Mouse (Mus musculus): ENCODE measurements around the gene Ttc27. TPM values are rescaled to one million over a fixed set of nuclear protein-coding genes. Genes with fewer than 3 reads are reported as not detected.
A peak's percentile ranks its signal among the peaks of the same experiment; 100 is the strongest.

The Ttc27 gene
- polyA plus RNA-seq, 1 experiment from 2014 or later = 18.5 TPM

DNA sequence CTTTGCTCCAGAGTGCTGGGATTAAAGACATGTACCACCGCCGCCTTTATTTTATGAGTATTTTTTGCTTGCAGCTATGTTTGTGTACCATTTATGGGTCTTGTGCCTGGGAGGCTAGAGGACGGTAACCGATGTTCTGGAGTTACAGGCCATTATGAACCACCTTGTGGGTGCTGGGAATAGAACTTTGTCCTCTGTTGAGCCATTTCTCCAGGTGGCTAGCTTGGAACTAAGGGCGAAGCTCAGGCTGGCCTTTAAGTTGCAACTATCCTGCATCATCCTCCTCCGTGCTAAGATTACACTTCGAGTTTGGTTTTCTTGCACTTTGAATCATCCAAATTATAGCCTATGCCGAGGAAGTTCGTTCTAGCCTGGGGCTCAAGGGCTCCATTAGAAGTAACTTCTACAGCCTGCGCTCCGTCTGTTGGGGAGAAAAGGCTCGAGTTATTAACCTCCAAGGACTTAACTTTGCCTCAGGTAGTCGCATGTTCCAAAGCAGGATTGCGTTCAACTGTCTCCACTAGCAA is 378 bp upstream of the Ttc27 start:
- Histone ChIP-seq H3K9me3 (replicated peaks; ENCODE audit: control insufficient read depth, low read length) (no peaks in the 10 kb centered on the region), H3K4me2 (peak overlapping the region; percentile 89), H3K27me3 (ENCODE audit: control insufficient read depth, insufficient read depth, low read length) (no peaks in the 10 kb centered on the region), H3K4me1 (ENCODE audit: control insufficient read depth, insufficient read depth, low read length) (no peaks in the 10 kb centered on the region), H3K4me3 (ENCODE audit: low read depth, low read length) (peak overlapping the region; percentile 91), H3K9ac (ENCODE audit: low read depth, low read length) (peak overlapping the region; percentile 82), H3K27ac (ENCODE audit: low read depth, low read length) (0 out of 2 replicates have a peak overlapping the region, but pooled peaks have one; percentile 50), H3K36me3 (ENCODE audit: control insufficient read depth, insufficient read depth, low read length) (no peaks in the 10 kb centered on the region)
- 9% methylated on average over 14 of the region's 14 CpGs for WGBS (ENCODE audit: insufficient replicate concordance)
- ATAC-seq (replicated peaks; ENCODE audit: insufficient number of reproducible peaks, low FRiP score, low TSS enrichment) = 0 out of 2 replicates have a peak, but pooled peaks have one; percentile 8

DNA sequence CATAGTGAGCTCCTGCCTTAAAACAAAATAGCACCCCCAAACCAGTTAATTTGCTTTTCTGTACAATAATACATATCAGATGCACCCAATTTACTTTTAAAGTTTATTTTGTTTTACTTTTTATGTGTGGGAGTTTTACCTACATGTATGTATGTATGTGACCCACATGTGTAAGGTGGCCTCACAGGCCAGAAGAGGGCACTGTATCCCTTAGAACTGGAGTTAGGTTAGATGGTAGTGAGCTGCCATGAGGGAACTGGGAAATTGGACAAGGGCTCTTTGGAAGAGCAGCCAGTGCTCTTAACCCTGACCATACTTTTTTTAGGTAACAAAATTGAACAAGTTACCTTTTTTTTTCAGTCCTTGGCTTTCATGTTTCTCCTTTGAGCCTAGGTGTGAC is 15.3 kb downstream of the Ttc27 start:
- no peaks in the 10 kb centered on the region for H3K27me3 ChIP-seq (ENCODE audit: control insufficient read depth, insufficient read depth, low read length)
- no peak for ATAC-seq (replicated peaks; ENCODE audit: insufficient number of reproducible peaks, low FRiP score, low TSS enrichment)
- 0 out of 2 replicates have a peak, but pooled peaks cover 3% of the 10 kb centered on the region for H3K4me1 ChIP-seq (ENCODE audit: control insufficient read depth, insufficient read depth, low read length)
- no peak overlapping the region for H3K4me3 ChIP-seq (ENCODE audit: low read depth, low read length)
- H3K27ac ChIP-seq (ENCODE audit: low read depth, low read length) = no peak overlapping the region
- H3K36me3 ChIP-seq (ENCODE audit: control insufficient read depth, insufficient read depth, low read length) = 0 out of 2 replicates have a peak, but pooled peaks cover 2% of the 10 kb centered on the region
- H3K4me2 ChIP-seq = no peak overlapping the region
- H3K9me3 ChIP-seq (replicated peaks; ENCODE audit: control insufficient read depth, low read length) = no peaks in the 10 kb centered on the region
- H3K9ac ChIP-seq (ENCODE audit: low read depth, low read length) = no peak overlapping the region

DNA sequence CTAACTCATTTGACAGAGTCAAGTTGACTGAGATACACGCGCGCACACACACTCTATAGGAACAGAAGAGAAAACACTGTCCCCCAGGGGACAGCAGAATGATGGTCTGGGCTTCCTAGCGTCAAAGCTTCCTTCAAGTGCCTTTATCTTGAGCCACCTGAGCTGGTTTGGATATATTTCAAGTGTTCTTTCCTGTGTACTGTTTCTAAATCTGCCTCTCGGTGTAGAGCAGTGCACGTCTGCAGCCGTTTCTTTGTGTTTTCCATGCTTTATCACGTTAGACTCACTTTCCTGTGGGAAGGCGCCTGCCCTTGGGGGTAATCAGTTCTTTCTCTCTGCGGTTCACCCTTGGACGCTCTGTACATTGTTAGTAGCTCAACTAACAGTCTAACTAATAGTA is 17.9 kb downstream of the Ttc27 start:
- no peak overlapping the region for H3K27ac ChIP-seq (ENCODE audit: low read depth, low read length)
- 0 out of 2 replicates have a peak, but pooled peaks cover 4% of the 10 kb centered on the region for H3K36me3 ChIP-seq (ENCODE audit: control insufficient read depth, insufficient read depth, low read length)
- WGBS (ENCODE audit: insufficient replicate concordance) = 47% methylated on average over 11 of the region's 11 CpGs
- H3K9ac ChIP-seq (ENCODE audit: low read depth, low read length) = no peak overlapping the region
- H3K4me2 ChIP-seq = 0 out of 2 replicates have a peak overlapping the region, but pooled peaks have one; percentile 18
- 0 out of 2 replicates have a peak, but pooled peaks cover 3% of the 10 kb centered on the region for H3K4me1 ChIP-seq (ENCODE audit: control insufficient read depth, insufficient read depth, low read length)
- H3K27me3 ChIP-seq (ENCODE audit: control insufficient read depth, insufficient read depth, low read length) = no peaks in the 10 kb centered on the region
- no peak for ATAC-seq (replicated peaks; ENCODE audit: insufficient number of reproducible peaks, low FRiP score, low TSS enrichment)
- no peak overlapping the region for H3K4me3 ChIP-seq (ENCODE audit: low read depth, low read length)
- no peaks in the 10 kb centered on the region for H3K9me3 ChIP-seq (replicated peaks; ENCODE audit: control insufficient read depth, low read length)

DNA sequence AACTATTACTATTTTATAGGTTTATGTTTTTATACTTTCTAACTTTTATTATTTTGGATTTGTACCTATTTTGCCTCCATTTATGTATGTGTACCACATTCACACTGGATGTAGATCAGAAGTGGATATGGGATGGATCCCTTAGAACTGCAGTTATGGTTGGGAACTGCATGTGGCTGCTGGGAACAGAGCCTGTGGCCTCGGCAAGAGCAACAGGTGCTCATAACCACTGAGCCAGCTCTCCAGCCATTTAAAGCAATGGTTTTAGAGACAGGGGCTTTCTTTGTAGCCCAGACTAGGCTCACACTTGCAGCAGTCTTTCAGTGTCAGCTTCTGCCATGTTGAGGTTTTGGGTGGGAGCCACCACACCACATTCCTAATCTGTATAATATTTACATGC is 32.1 kb downstream of the Ttc27 start:
- no peaks in the 10 kb centered on the region for H3K9me3 ChIP-seq (replicated peaks; ENCODE audit: control insufficient read depth, low read length)
- H3K4me3 ChIP-seq (ENCODE audit: low read depth, low read length) = no peak overlapping the region
- H3K27me3 ChIP-seq (ENCODE audit: control insufficient read depth, insufficient read depth, low read length) = no peaks in the 10 kb centered on the region
- H3K4me1 ChIP-seq (ENCODE audit: control insufficient read depth, insufficient read depth, low read length) = no peaks in the 10 kb centered on the region
- peaks cover 3% of the 10 kb centered on the region; the same call in 1 of the 2 replicates for H3K36me3 ChIP-seq (ENCODE audit: control insufficient read depth, insufficient read depth, low read length)
- H3K27ac ChIP-seq (ENCODE audit: low read depth, low read length) = no peak overlapping the region
- WGBS (ENCODE audit: insufficient replicate concordance) = 78% methylated on average over 1 of the region's 1 CpGs
- ATAC-seq (replicated peaks; ENCODE audit: insufficient number of reproducible peaks, low FRiP score, low TSS enrichment) = no peak
- no peak overlapping the region for H3K4me2 ChIP-seq
- no peak overlapping the region for H3K9ac ChIP-seq (ENCODE audit: low read depth, low read length)

DNA sequence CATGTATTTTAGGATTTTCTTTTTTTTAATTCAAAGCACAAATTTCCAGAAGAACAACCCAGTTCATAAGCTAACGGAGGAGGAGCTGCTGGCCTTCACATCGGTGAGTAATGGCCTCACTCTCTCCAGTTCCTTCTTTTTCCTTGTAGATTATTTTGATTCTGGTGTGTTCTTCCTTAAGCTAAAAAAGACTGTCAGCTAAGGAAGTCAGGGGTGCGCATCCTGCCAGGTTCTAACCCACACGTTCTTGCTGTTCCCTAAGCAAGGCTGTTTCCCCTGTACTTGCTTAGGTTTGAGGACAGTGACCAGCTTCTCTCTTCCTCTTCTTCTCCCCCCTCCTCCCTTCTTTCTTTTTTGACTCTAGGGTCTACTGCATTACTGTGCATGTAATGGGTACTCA is 33.5 kb downstream of the Ttc27 start:
- peaks cover 3% of the 10 kb centered on the region; the same call in 1 of the 2 replicates for H3K36me3 ChIP-seq (ENCODE audit: control insufficient read depth, insufficient read depth, low read length)
- ATAC-seq (replicated peaks; ENCODE audit: insufficient number of reproducible peaks, low FRiP score, low TSS enrichment) = no peak
- WGBS (ENCODE audit: insufficient replicate concordance) = 86% methylated on average over 4 of the region's 4 CpGs

DNA sequence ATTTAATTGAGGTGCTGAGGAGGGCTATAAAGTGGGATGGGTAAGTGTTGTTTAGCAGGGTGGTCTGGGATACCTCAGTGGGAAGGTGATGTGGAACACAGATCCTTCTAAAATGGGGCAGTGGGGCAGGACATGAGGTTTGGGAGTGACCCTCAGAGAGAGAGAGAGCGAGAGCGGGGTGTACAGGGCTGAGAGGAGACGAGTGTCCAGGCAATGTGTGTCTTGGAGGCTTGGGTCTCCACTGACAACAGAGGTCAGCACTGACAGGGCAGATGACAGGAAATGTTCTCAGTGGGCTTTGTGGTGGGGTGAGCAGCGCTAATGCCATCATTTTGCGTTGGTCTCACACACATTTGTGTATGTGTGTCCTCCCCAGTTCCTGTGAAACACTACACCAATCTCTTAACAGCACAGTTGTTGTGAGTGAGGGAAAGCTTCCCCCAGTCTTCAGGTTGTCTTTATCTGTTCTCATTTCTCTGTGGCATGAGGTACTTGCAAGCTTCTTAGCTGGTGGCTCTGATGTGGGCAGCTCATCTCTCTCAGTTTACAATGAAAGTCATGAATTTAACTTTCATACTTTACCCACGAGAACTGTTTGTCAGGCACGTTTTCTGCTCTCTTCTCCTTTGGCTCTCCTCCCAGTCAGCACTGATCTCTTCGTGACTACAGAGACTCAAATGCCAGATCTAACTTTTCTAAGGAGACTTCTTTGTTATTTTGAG is 35.5 kb downstream of the Ttc27 start:
- Histone ChIP-seq H3K4me3 (ENCODE audit: low read depth, low read length) (no peak overlapping the region), H3K9me3 (replicated peaks; ENCODE audit: control insufficient read depth, low read length) (no peaks in the 10 kb centered on the region), H3K27me3 (ENCODE audit: control insufficient read depth, insufficient read depth, low read length) (no peaks in the 10 kb centered on the region), H3K27ac (ENCODE audit: low read depth, low read length) (no peak overlapping the region), H3K4me1 (ENCODE audit: control insufficient read depth, insufficient read depth, low read length) (no peaks in the 10 kb centered on the region), H3K36me3 (ENCODE audit: control insufficient read depth, insufficient read depth, low read length) (no peaks in the 10 kb centered on the region), H3K4me2 (no peak overlapping the region), H3K9ac (ENCODE audit: low read depth, low read length) (no peak overlapping the region)
- 81% methylated on average over 8 of the region's 8 CpGs for WGBS (ENCODE audit: insufficient replicate concordance)
- no peak for ATAC-seq (replicated peaks; ENCODE audit: insufficient number of reproducible peaks, low FRiP score, low TSS enrichment)

More for the DNA sequence above, 33.5 kb downstream of the Ttc27 start:
- no peak overlapping the region for H3K4me3 ChIP-seq (ENCODE audit: low read depth, low read length)
- no peaks in the 10 kb centered on the region for H3K27me3 ChIP-seq (ENCODE audit: control insufficient read depth, insufficient read depth, low read length)
- no peak overlapping the region for H3K9ac ChIP-seq (ENCODE audit: low read depth, low read length)
- H3K4me1 ChIP-seq (ENCODE audit: control insufficient read depth, insufficient read depth, low read length) = no peaks in the 10 kb centered on the region
- H3K4me2 ChIP-seq = no peak overlapping the region
- H3K27ac ChIP-seq (ENCODE audit: low read depth, low read length) = no peak overlapping the region
- H3K9me3 ChIP-seq (replicated peaks; ENCODE audit: control insufficient read depth, low read length) = no peaks in the 10 kb centered on the region

DNA sequence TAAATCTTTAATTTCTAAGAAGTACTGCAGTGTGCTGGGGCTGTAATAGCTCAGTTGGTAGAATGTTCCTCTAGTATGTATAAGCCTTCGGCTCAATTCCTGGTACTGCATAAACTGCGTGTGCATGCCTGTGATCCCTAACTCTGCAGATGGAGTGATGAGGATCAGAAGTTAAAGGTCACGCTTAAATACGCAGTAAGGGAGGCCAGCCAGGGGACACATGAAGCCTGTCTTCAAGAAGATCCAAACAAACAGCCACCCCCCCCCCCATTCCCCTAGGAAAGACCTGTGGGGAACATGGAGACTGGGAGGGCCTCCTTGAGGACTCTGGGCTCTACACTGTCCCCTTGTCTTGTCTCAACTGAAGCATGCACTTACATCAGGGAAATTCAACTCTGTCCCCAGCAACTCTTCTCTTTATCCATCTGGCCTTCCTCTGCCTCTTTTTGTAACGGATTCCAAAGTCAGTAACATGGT is 36.1 kb downstream of the Ttc27 start:
- no peak for ATAC-seq (replicated peaks; ENCODE audit: insufficient number of reproducible peaks, low FRiP score, low TSS enrichment)
- H3K4me2 ChIP-seq = no peak overlapping the region
- no peaks in the 10 kb centered on the region for H3K4me1 ChIP-seq (ENCODE audit: control insufficient read depth, insufficient read depth, low read length)
- H3K27ac ChIP-seq (ENCODE audit: low read depth, low read length) = no peak overlapping the region
- no peaks in the 10 kb centered on the region for H3K27me3 ChIP-seq (ENCODE audit: control insufficient read depth, insufficient read depth, low read length)
- H3K4me3 ChIP-seq (ENCODE audit: low read depth, low read length) = no peak overlapping the region
- H3K9me3 ChIP-seq (replicated peaks; ENCODE audit: control insufficient read depth, low read length) = no peaks in the 10 kb centered on the region
- no peak overlapping the region for H3K9ac ChIP-seq (ENCODE audit: low read depth, low read length)
- WGBS (ENCODE audit: insufficient replicate concordance) = 84% methylated on average over 5 of the region's 5 CpGs
- no peaks in the 10 kb centered on the region for H3K36me3 ChIP-seq (ENCODE audit: control insufficient read depth, insufficient read depth, low read length)

DNA sequence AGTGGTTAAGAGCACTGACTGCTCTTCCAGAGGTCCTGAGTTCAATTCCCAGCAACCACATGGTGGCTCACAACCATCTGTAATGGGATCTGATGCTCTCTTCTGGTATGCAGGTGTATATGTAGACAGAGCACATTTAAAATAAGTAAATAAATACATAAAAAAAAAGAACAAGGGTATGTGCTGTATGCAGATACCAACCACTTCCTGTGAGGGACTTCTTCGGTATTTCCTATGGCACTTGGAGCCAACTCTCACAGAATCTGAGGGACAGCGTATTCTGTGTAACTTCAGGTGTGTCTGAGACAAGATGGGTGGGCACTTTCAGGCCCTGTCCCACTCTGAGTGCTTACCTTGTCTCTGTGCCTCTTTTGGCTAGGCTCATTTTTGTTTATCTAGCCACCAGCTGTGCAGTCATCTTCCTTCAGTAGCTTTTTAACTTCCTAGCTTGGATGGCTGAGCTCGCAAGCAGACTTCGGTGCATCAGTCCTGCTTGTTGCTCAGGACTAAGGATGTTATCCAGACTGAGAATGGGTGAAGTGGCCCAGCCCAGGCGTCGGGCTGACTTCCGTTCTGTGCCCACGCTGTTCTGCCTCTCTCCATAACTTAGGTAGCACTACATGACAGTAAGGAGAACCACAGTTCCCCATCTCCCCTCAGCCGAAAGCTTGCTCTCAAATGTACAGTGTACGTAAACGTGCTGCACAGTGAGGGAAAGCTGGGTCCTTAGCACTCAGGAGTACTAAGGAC is 37.0 kb downstream of the Ttc27 start:
- Histone ChIP-seq H3K9me3 (replicated peaks; ENCODE audit: control insufficient read depth, low read length) (no peaks in the 10 kb centered on the region), H3K27ac (ENCODE audit: low read depth, low read length) (no peak overlapping the region), H3K36me3 (ENCODE audit: control insufficient read depth, insufficient read depth, low read length) (no peaks in the 10 kb centered on the region), H3K27me3 (ENCODE audit: control insufficient read depth, insufficient read depth, low read length) (no peaks in the 10 kb centered on the region), H3K4me3 (ENCODE audit: low read depth, low read length) (no peak overlapping the region), H3K9ac (ENCODE audit: low read depth, low read length) (no peak overlapping the region), H3K4me1 (ENCODE audit: control insufficient read depth, insufficient read depth, low read length) (no peaks in the 10 kb centered on the region), H3K4me2 (no peak overlapping the region)
- 88% methylated on average over 11 of the region's 11 CpGs for WGBS (ENCODE audit: insufficient replicate concordance)
- no peak for ATAC-seq (replicated peaks; ENCODE audit: insufficient number of reproducible peaks, low FRiP score, low TSS enrichment)

Data from heart, embryonic 11.5 days (tissue).